ENCODE assay signal across 23 mouse cellular contexts in the genomic region with DNA sequence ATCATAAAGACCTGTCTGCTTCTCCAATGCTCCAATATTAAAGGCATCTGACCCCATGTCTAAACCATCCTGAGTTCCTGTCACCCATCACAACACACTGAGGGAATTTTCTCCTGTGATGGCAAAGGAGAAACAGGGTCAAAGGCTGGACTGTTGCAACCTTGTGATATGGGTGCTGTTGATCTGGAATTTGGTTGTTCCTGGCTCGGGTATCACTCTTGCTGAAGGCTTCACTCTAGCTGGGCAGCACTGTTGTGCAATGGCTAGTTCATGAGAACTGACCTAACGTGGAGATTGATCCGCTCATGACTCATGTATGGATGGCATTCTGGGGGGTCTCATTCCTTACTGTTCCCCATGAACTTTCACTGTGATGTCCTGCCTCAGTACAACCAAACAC. TPM values are rescaled to one million over a fixed set of nuclear protein-coding genes. Genes with fewer than 3 reads are reported as not detected.
DNase-seq lines count a peak whose midpoint lies in the region; ATAC-seq and TF ChIP-seq lines count a peak whose summit lies in the region.
"Had no signal": no experiment of that assay in that cellular context is flagged by ENCODE, and none has a peak within 500 bp of the region (broad histone marks: within the 10 kb centered on the region; RNA-seq: fewer than 3 reads in every experiment).

No protein-coding gene starts in this region.

- TF ChIP-seq POLR2A in myocyte (IDR thresholded peaks at IDR 0.05; ENCODE audit: insufficient read length, low read depth) = no peak

- peak; percentile 86 for DNase-seq in heart, adult 11 months
- DNase-seq in liver = no peak
- DNase-seq: adrenal gland, postnatal 14 days; B cell, adult 2 months; cerebellum, adult 11-12 months; cerebellum, adult 8-10 months; cerebellum, postnatal 36 days; embryo, embryonic 11 days; gastrocnemius, postnatal 25 days; heart, adult 2 months had no signal

- no peak overlapping the region for H3K4me2 ChIP-seq in heart, embryonic 12.5 days
- no peak overlapping the region for H3K4me2 ChIP-seq in liver, embryonic 16.5 days (ENCODE audit: low read depth, low read length)
- no peak overlapping the region for H3K4me2 ChIP-seq in myocyte (ENCODE audit: low read depth)
- H3K4me2 ChIP-seq: embryonic facial prominence, embryonic 13.5 days; forebrain, embryonic 12.5 days; forebrain, embryonic 15.5 days; hindbrain, embryonic 12.5 days; hindbrain, embryonic 15.5 days had no signal

- H3K9ac ChIP-seq in heart, embryonic 12.5 days = no peak overlapping the region
- no peak overlapping the region for H3K9ac ChIP-seq in liver, embryonic 16.5 days (ENCODE audit: low read depth, low read length)
- H3K9ac ChIP-seq: embryonic facial prominence, embryonic 13.5 days; forebrain, embryonic 12.5 days; forebrain, embryonic 15.5 days; hindbrain, embryonic 12.5 days; hindbrain, embryonic 15.5 days had no signal

- no peak overlapping the region for H3ac ChIP-seq in myocyte (ENCODE audit: control insufficient read depth, insufficient read length)

- H3K27me3 ChIP-seq in heart, embryonic 12.5 days (replicated peaks) = no peaks in the 10 kb centered on the region
- no peaks in the 10 kb centered on the region for H3K27me3 ChIP-seq in liver, embryonic 16.5 days (ENCODE audit: control insufficient read depth, insufficient read depth, low read depth, low read length)
- no peaks in the 10 kb centered on the region for H3K27me3 ChIP-seq in myocyte (ENCODE audit: control insufficient read depth, insufficient read depth, insufficient read length)
- H3K27me3 ChIP-seq: embryonic facial prominence, embryonic 13.5 days; forebrain, embryonic 12.5 days; forebrain, embryonic 15.5 days; hindbrain, embryonic 12.5 days; hindbrain, embryonic 15.5 days; Patski had no signal

- WGBS in heart, embryonic 12.5 days = 79% methylated on average over 3 of the region's 3 CpGs
- 52% methylated on average over 3 of the region's 3 CpGs for WGBS in liver, embryonic 16.5 days (ENCODE audit: insufficient replicate concordance)

- ATAC-seq in heart, embryonic 12.5 days (ENCODE audit: insufficient number of reproducible peaks, low FRiP score) = no peak
- peak; percentile 64 for ATAC-seq in liver, embryonic 16.5 days (ENCODE audit: low read depth)
- no peak for ATAC-seq in megakaryocyte progenitor cell, adult 5-6 weeks (replicated peaks; ENCODE audit: poor library complexity)
- ATAC-seq: forebrain, embryonic 15.5 days; Patski had no signal

- peaks cover 30% of the 10 kb centered on the region for H3K36me3 ChIP-seq in heart, embryonic 12.5 days
- H3K36me3 ChIP-seq in liver, embryonic 16.5 days (ENCODE audit: control insufficient read depth, insufficient read depth) = peaks cover 4% of the 10 kb centered on the region; the same call in 1 of the 2 replicates
- H3K36me3 ChIP-seq in myocyte (ENCODE audit: control insufficient read depth, insufficient read depth) = no peaks in the 10 kb centered on the region

- H3K79me2 ChIP-seq in myocyte (ENCODE audit: control insufficient read depth, insufficient read depth) = no peaks in the 10 kb centered on the region

- H3K4me3 ChIP-seq in heart, embryonic 12.5 days = no peak overlapping the region
- no peak overlapping the region for H3K4me3 ChIP-seq in liver, embryonic 16.5 days (ENCODE audit: low read depth, low read length)
- H3K4me3 ChIP-seq in myocyte = no peak overlapping the region
- H3K4me3 ChIP-seq: embryonic facial prominence, embryonic 10.5 days; embryonic facial prominence, embryonic 13.5 days; erythroblast, embryonic 14.5 days; forebrain, embryonic 12.5 days; forebrain, embryonic 15.5 days; heart, adult 2 months; heart, embryonic 10.5 days; hindbrain, embryonic 12.5 days; hindbrain, embryonic 15.5 days had no signal

- H3K4me1 ChIP-seq in heart, embryonic 12.5 days (replicated peaks) = peaks cover 17% of the 10 kb centered on the region
- H3K4me1 ChIP-seq in liver, embryonic 16.5 days (ENCODE audit: control insufficient read depth, low read depth, low read length) = peaks cover 3% of the 10 kb centered on the region

- no peak overlapping the region for H3K27ac ChIP-seq in heart, embryonic 12.5 days (ENCODE audit: poor library complexity, severe bottlenecking)
- H3K27ac ChIP-seq in liver, embryonic 16.5 days (ENCODE audit: low read length) = peak overlapping the region; percentile 38; the same call in 1 of the 2 replicates
- H3K27ac ChIP-seq: embryonic facial prominence, embryonic 10.5 days; embryonic facial prominence, embryonic 13.5 days; forebrain, embryonic 12.5 days; forebrain, embryonic 15.5 days; heart, adult 2 months; heart, embryonic 10.5 days; hindbrain, embryonic 12.5 days; hindbrain, embryonic 15.5 days had no signal

- no peaks in the 10 kb centered on the region for H3K9me3 ChIP-seq in heart, embryonic 12.5 days (replicated peaks)
- H3K9me3 ChIP-seq in liver, embryonic 16.5 days (replicated peaks; ENCODE audit: control insufficient read depth, low read length) = no peaks in the 10 kb centered on the region
- H3K9me3 ChIP-seq: embryonic facial prominence, embryonic 10.5 days; embryonic facial prominence, embryonic 13.5 days; forebrain, embryonic 12.5 days; forebrain, embryonic 15.5 days; heart, embryonic 10.5 days; hindbrain, embryonic 12.5 days; hindbrain, embryonic 15.5 days had no signal

TF ChIP-seq in myocyte, 11 proteins besides CTCF, POLR2A, EP300 and RAD21:
- TF ChIP-seq POLR2AphosphoS2 (IDR thresholded peaks at IDR 0.05; ENCODE audit: insufficient read length, low read depth) = peak; percentile 24
- no peak for TF ChIP-seq TCF3 (IDR thresholded peaks at IDR 0.05; ENCODE audit: insufficient read length, low read depth)

RNA-seq across cellular contexts. Expression of a gene that starts 6.2 kb away (rescaled TPM):
- polyA plus RNA-seq in heart, embryonic 12.5 days (2016; fragmentation: Nextera tagmentation; extraction: Ambion mirVana) = 102 and 120 TPM in 2 replicates
- 72.6 and 78.4 TPM in 2 replicates for polyA plus RNA-seq in liver, embryonic 16.5 days (2015; fragmentation: Nextera tagmentation; extraction: Ambion mirVana)
- polyA plus RNA-seq in myocyte (2012; fragmentation: generic; extraction: Trizol) = 79.7 TPM
- 89.8 and 95.2 TPM in 2 replicates for total RNA-seq in megakaryocyte progenitor cell, adult 5-6 weeks (2015)
- 168 and 218 TPM in 2 replicates for total RNA-seq in megakaryocyte progenitor cell, adult 5-6 weeks (2017)

RNA-seq across cellular contexts. Expression of a gene that starts 6.6 kb away (rescaled TPM):
- 6.9 and 7.5 TPM in 2 replicates for polyA plus RNA-seq in heart, embryonic 12.5 days (2016; fragmentation: Nextera tagmentation; extraction: Ambion mirVana)
- 2.4 and 2.8 TPM in 2 replicates for polyA plus RNA-seq in liver, embryonic 16.5 days (2015; fragmentation: Nextera tagmentation; extraction: Ambion mirVana)
- 5.8 TPM for polyA plus RNA-seq in myocyte (2012; fragmentation: generic; extraction: Trizol)
- 4.2 and 4.8 TPM in 2 replicates for total RNA-seq in megakaryocyte progenitor cell, adult 5-6 weeks (2015)
- 4.6 and 4.7 TPM in 2 replicates for total RNA-seq in megakaryocyte progenitor cell, adult 5-6 weeks (2017)

RNA-seq across cellular contexts. Expression of a gene that starts 12.8 kb away (rescaled TPM):
- 3.7 TPM in 2 replicates for polyA plus RNA-seq in heart, embryonic 12.5 days (2016; fragmentation: Nextera tagmentation; extraction: Ambion mirVana)
- 69.5 and 88.7 TPM in 2 replicates for polyA plus RNA-seq in liver, embryonic 16.5 days (2015; fragmentation: Nextera tagmentation; extraction: Ambion mirVana)
- polyA plus RNA-seq in myocyte (2012; fragmentation: generic; extraction: Trizol) = not detected
- total RNA-seq in megakaryocyte progenitor cell, adult 5-6 weeks (2015) = 1.7 and 3.2 TPM in 2 replicates
- total RNA-seq in megakaryocyte progenitor cell, adult 5-6 weeks (2017) = 1.0 and 3.6 TPM in 2 replicates
- polyA plus RNA-seq: erythroblast, embryonic 14.5 days had no signal

RNA-seq across cellular contexts. Expression of a gene that starts 18.6 kb away (rescaled TPM):
- polyA plus RNA-seq in heart, embryonic 12.5 days (2016; fragmentation: Nextera tagmentation; extraction: Ambion mirVana) = 9.2 and 9.8 TPM in 2 replicates
- polyA plus RNA-seq in liver, embryonic 16.5 days (2015; fragmentation: Nextera tagmentation; extraction: Ambion mirVana) = 98.9 and 105 TPM in 2 replicates
- polyA plus RNA-seq in myocyte (2012; fragmentation: generic; extraction: Trizol) = 0.14 TPM
- 259 and 365 TPM in 2 replicates for total RNA-seq in megakaryocyte progenitor cell, adult 5-6 weeks (2015)
- total RNA-seq in megakaryocyte progenitor cell, adult 5-6 weeks (2017) = 366 and 525 TPM in 2 replicates

RNA-seq across cellular contexts. Expression of a gene that starts 39.9 kb away (rescaled TPM):
- 26.9 and 27.2 TPM in 2 replicates for polyA plus RNA-seq in heart, embryonic 12.5 days (2016; fragmentation: Nextera tagmentation; extraction: Ambion mirVana)
- polyA plus RNA-seq in liver, embryonic 16.5 days (2015; fragmentation: Nextera tagmentation; extraction: Ambion mirVana) = 20.8 and 28.6 TPM in 2 replicates
- polyA plus RNA-seq in myocyte (2012; fragmentation: generic; extraction: Trizol) = 35.3 TPM
- 65.7 and 74.6 TPM in 2 replicates for total RNA-seq in megakaryocyte progenitor cell, adult 5-6 weeks (2015)
- 40.1 and 52.5 TPM in 2 replicates for total RNA-seq in megakaryocyte progenitor cell, adult 5-6 weeks (2017)

Comparison
In these comparisons a context has a peak if more than half of its experiments do, and no peak if none do; other contexts are left out.
1. RNA of a gene that starts 12.8 kb away (polyA plus RNA-seq): 69.5 to 88.7 TPM in liver, embryonic 16.5 days; 3.7 TPM in heart, embryonic 12.5 days and not detected in myocyte (single experiment); every median in the first group is over 10 times any median in the second.